Mouse (Mus musculus) cerebellum, adult 11-12 months (tissue): Measurements from ENCODE around the gene Exoc6b.

Experiments used
- DNase-seq: peaks from one replicate; pipeline ENCODE4 v3.0.0; 2022

The Exoc6b gene

DNA sequence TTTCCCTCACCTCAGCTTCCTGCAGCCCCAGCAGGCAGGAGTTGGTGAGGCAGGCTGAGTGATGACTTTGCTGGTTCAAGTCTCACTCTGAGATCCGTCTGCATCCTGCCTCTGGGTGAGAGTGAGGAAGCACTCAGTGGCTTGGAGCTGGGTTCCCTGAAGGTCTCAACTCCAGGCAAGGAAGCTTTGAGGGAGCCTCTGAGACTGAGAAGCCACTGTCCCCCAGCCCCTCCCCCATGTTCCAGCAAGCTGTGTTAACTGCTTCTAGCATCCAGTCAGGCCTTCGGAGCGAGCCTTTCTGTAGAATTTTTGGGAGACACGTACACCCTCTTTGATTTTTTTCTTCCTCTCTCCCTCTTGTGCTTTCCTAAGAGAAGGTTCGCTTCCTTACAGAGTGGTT is 486.5 kb downstream of the Exoc6b start:
- DNase-seq: no peak

DNA sequence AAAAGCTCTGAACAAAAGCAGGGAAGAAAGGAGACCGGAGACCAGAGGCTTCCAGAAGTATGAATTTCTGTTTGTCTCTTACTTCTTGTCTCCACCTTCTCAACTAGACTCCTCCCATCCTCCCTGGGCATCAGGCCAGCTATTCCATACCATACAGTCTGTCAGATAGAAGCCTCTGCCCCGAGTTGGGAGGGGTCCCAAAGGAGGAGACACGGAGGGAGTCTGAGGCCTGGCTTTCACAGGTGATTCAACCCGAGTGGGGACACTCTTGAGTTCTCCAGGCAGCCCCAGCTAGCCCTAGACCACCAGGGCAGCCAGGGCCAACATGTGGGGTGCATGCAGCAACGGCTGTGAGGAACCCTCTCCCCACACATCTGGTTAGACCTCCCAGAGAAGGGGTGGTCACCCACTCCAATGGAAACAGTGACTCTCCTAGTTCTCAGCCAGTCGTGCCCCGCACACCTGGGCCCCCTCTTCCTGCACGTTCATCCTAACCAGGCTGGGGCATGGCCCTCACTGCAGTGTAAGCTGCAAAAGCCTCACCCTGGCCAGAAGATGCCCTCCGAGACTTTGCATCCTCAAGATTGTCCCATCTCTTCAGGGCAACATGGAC is 487.4 kb downstream of the Exoc6b start:
- no peak for DNase-seq

DNA sequence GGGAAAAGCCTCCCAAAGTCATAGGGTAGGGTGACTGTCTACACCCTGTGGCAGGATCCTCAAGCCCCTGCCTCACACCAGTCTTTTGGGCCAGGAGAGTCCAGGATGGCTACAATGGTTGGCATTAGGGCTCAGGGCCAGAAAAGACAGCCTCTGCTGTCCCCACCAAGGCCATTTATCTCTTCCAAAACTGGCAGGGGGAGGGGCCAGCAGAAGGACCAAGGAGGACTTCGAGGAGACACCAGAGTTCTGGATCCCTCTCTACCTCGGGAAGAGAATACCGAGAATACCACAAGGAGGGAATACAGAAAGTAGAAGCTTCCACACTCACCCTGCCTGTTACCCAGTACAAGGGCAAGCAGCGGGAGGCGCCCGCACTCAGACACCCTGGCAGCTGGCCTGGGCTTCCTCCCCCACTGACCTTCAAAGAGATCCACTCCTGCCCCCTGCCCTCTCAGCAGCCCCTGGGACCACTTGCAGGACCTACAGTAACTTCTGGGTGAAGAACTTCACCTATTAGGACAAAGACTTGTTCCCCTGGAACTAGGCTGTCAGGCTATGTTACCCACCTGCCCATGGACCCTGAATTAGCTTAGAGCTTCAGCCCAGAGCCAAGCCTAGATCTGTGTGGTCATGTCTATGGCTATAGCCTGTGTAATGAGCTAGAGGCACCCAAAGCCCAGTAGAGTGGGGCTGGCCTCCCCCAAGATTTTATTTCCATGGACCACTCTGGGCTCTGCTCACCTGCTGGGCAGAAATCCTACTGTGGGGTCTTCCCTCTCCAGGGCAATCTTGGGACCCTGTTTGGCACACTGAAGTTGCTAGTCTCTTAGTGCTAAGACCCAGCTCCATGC is 488.1 kb downstream of the Exoc6b start:
- DNase-seq: no peak

DNA sequence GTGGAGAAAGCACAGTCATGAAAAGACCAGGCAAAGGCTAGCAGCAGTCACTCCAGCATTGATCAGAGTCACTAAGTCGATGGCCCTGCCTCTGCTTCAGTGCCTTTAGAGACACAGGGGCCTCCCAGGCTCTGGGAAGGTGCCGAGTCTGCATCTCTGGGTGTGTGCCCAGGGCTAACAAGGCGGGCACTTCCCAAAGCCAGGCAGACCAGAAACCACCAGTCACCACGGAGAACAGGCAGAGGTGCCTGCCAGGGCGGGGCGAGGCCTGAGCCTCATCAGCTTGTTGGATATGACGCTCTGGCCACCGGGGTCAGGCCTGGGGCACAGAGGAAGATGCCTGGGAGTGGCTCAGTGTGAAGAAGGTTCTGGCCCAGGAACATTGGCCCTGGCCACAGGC is 489.8 kb downstream of the Exoc6b start:
- no peak for DNase-seq

DNA sequence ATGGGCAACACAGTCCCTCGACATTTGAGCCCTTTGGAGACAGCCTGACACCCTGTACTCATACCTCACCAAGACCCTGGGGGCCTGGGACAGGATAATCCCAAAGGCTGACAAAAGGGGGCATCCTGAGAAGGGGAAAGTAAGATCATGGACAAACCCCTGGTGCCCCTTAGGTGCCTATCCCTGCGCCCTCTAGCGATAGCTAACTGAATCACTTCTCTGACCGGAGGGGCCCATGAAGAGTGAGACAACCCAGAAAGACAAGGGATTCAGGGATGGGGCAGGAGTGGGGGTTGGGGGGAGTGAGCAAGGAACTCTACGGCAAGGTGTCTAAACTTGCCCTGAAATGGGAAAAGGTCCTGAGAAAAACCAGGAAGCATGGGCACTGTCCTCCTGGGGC is 490.4 kb downstream of the Exoc6b start:
- DNase-seq: no peak

DNA sequence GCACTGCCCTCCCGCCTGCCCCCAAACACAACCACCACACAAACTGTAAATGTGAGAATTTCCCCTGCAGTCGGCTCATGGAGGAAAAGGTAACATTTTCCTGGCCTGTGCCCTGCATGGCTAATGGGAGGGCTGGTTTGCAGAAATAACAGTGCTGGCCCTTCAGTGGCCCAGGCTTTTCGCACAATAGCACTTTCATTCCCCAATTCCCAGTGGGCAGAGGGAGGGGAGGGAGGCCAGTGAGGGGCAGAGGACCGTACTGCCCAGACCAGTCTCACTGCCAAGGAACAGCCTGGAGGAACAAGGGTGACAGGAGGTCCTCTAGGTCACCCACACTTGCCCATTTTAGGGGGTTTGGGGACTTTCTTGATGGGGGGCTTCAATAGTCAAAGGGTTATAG is 491.4 kb downstream of the Exoc6b start:
- no peak for DNase-seq

DNA sequence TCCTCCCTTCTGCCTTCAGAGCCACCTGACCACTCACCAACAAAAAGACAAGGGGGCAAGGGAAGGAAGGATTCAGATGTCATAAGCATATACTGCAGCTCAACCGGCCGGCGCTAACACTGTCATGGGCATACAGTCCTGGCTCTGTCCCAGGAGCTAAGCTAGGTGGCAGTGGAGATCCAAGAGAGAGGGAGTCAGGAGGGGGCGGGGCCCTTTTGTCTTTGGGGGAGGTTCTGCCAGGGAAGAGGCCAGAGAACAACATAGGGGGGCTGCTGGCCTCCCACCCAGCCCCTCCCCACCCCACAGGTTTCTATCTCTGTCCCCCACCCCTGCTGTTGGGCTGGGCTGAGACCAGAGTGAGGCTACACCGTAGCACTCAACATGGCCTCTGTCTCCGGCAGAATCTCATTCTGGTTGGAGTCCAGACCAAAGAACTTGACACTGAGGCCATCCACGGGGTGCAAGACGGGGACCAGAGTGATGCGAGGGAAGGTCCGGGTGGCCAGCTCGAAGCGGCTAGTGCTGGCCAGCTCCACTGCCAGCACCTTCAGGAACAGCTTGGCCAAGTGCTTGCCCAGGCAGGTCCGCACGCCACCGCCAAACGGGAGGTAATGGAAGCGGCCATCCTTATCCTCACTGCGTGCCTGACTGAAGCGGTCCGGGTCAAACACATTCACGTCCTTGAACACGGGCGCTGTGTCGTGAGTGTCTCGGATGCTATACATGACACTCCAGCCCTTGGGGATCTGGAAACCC is 495.2 kb downstream of the Exoc6b start:
- DNase-seq: no peak

DNA sequence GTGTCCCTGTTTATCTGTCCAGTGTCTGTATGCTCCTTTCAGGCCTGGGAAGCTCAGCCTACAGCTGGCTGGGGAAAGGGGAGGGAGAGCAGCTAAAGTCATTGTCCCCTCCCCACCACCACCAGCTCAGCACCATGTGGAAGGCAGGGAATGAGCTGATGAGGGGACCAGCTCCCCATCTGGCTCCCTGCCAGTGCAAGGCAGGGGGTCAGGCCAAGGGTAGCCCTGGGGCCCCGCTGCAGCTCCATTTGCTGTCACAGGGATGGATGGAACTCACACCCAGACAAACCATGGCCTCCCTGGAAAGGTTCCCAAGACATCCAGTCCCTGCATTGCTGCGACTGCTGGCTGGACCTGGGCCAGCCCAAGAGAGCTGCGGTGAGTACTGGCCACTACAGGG is 499.3 kb downstream of the Exoc6b start:
- no peak for DNase-seq

DNA sequence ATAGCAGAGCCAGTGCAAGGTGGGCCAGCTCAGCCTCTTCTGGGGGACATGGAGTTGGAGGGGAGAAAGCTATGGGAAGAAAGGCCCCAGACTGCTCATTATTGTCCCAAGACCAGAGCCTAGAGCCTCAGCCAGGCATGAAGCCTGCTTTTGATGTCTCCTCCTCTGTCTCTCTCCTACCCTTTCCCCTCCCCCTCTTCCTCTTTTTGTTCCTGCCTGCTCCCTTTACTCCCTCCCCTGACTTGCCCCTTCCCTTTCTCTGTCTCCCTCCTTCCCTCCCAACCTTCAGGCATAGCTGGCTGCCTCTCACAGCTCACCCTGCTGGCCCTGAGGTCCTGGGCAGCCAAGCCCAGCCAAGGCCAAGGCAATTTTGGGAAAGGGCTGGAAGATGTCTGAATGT is 499.7 kb downstream of the Exoc6b start:
- no peak for DNase-seq

DNA sequence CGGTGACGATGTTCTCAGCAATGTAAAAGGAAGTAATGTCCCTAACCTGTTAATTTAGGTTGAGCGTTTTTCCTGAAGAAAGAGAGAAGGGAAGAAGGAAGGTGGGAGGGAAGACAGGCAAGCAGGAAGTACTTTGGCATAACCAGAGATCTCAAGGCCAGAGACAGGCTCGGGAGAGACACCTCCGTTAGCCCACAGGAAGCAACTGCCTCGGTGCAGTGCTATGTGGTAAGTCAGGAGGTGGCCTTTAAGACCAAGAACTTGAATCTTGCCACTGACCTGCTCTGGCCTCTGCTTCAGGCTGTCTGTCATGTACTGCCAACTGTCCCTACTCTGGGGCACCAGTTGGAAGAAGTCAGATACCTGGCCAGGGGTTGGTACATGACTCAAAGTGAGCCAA is 500.4 kb downstream of the Exoc6b start:
- no peak for DNase-seq
